Mouse (Mus musculus) lung, embryonic 15.5 days (tissue): ENCODE data around the gene Gsap. TPM values are rescaled to one million over a fixed set of nuclear protein-coding genes. Genes with fewer than 3 reads are reported as not detected.
"Not testable (repeated sequence)": the region's sequence is repeated elsewhere in the genome, so short reads cannot be mapped to it uniquely, and the experiment has no call there.

Experiments
- ATAC-seq: fragments of 200-750 bp; cut with Nextera tagmentation; 2 replicates; pipeline ENCODE4 v1.8.0; 2017; ENCODE audit warnings: moderate number of reproducible peaks, borderline replicate concordance; ENCODE audit not compliant: low FRiP score, low TSS enrichment; ENCODE audit errors: extremely low read depth
- H3K27ac ChIP-seq: fragments of 300-500 bp; sonication (generic); 2 replicates; pipeline ENCODE4 v1.5.1; 2015; ENCODE audit warnings: moderate library complexity, mild to moderate bottlenecking, inconsistent platforms
- H3K27me3 ChIP-seq: fragments of 300-500 bp; sonication (generic); 2 replicates; pipeline ENCODE4 v1.6.1; 2015; ENCODE audit warnings: inconsistent platforms
- H3K36me3 ChIP-seq: fragments of 300-500 bp; sonication (generic); 2 replicates; pipeline ENCODE4 v1.6.1; 2015; ENCODE audit warnings: inconsistent platforms
- H3K4me1 ChIP-seq: fragments of 300-500 bp; sonication (generic); 2 replicates; pipeline ENCODE4 v1.6.1; 2015; ENCODE audit warnings: inconsistent platforms
- H3K4me2 ChIP-seq: fragments of 300-500 bp; sonication (generic); 2 replicates; pipeline ENCODE4 v1.6.1; 2015; ENCODE audit warnings: inconsistent platforms, mild to moderate bottlenecking, moderate library complexity
- H3K4me3 ChIP-seq: fragments of 300-500 bp; sonication (generic); 2 replicates; pipeline ENCODE4 v1.5.1; 2015; ENCODE audit warnings: mild to moderate bottlenecking, inconsistent platforms
- H3K9ac ChIP-seq: fragments of 300-500 bp; sonication (generic); 2 replicates; pipeline ENCODE4 v1.6.1; 2015; ENCODE audit warnings: inconsistent platforms
- H3K9me3 ChIP-seq: fragments of 300-500 bp; sonication (generic); 2 replicates; pipeline ENCODE4 v1.6.1; 2016; ENCODE audit warnings: inconsistent platforms
- WGBS: fragments of 180-500 bp; shearing (Covaris S2); methylation state at CpG from one replicate; pipeline ENCODE4 v1.1.7; 2015; 5-methylcytosine and 5-hydroxymethylcytosine counted together
- polyA plus RNA-seq: library from polyadenylated mRNA; unstranded; fragments of >200 nt; fragmentation: Nextera tagmentation; extraction: Ambion mirVana; gene quantifications from 2 replicates; pipeline ENCODE4 v1.2.1, GENCODE M21; 2015

Gsap gene
- polyA plus RNA-seq, 1 experiment from 2014 or later, result 3.2 TPM

DNA sequence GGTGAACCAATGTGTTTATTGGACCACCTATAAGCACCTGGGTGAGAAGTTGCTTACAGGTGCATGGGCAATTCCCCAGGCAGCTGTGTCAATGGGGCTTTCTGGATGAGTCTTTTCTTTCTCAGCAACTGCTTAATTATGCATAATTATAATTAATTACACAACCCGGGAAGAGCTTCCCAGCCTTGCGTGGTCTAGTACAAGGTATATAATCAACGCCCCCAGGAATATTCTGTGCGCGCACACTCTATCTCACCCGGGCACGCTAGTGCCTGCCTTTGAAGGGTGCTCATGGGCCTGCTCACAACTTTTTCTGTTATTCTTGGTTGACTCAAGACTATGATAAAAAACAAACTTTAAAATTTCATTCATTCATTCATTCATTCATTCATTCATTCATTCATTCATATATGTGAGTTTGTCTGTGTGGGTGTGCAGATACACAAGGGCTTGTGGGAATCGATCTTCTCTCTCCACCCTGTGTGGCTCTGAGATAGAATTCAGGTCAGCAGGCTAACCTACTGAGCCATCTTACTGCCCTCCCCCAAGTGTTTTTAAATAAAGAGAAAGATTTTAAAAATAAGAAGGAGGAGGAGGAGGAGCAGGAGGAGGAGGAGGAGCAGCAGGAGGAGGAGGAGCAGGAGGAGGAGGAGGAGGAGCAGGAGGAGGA is 78.4 kb downstream of the Gsap start:
- 88% methylated on average over 8 of the region's 8 CpGs for WGBS
- Histone ChIP-seq H3K27me3 (no peaks in the 10 kb centered on the region), H3K4me2 (no peak overlapping the region), H3K4me1 (no peaks in the 10 kb centered on the region), H3K36me3 (no peaks in the 10 kb centered on the region), H3K27ac (no peak overlapping the region), H3K4me3 (no peak overlapping the region), H3K9me3 (no peaks in the 10 kb centered on the region), H3K9ac (no peak overlapping the region)
- ATAC-seq, result no peak

DNA sequence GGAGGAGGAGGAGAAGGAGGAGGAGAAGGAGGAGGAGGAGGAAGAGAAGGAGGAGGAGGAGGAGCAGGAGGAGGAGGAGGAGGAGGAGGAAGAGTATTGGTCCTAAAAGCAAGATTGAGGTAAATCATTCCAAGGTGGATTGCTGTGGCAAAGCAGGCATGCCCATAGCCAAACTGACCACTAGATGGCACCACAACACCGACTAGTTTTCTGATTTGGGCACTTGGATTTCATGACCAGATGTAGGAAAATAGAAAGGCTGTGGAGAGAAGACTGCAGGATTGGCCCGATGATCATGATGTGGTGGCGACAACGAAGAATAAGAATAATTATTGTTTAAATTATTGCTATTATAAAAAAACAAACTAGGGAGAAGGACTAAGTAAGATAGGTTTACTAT is 79.0 kb downstream of the Gsap start:
- H3K9me3 ChIP-seq, result no peaks in the 10 kb centered on the region
- H3K27ac ChIP-seq, result no peak overlapping the region
- no peak for ATAC-seq
- no peak overlapping the region for H3K9ac ChIP-seq
- no peaks in the 10 kb centered on the region for H3K36me3 ChIP-seq
- H3K4me3 ChIP-seq, result no peak overlapping the region
- no peak overlapping the region for H3K4me2 ChIP-seq
- 9% methylated on average over 4 of the region's 4 CpGs for WGBS
- H3K4me1 ChIP-seq, result no peaks in the 10 kb centered on the region
- no peaks in the 10 kb centered on the region for H3K27me3 ChIP-seq

DNA sequence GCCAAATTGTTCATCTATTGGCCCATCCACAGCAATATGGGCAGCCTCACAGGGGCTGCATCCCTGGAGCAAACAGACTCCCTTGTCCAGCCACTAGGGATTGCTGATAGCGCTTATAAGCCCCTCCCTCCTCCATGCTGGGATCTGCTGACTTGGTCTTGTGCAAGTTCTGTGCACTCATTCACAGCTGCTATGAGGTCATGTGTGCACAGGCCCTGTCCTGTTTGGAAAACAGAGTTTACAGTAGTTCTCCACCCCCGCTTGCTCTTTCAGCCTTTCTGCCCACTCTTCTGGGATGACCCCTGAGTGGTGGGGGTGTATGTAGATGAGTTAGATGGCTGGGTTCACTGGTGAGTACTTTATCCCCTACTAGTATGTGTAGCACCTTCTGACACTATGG is 81.0 kb downstream of the Gsap start:
- Histone ChIP-seq H3K4me1 (no peaks in the 10 kb centered on the region), H3K27ac (no peak overlapping the region), H3K27me3 (no peaks in the 10 kb centered on the region), H3K36me3 (no peaks in the 10 kb centered on the region), H3K9me3 (no peaks in the 10 kb centered on the region), H3K4me3 (no peak overlapping the region), H3K4me2 (no peak overlapping the region), H3K9ac (no peak overlapping the region)
- WGBS, result 81% methylated on average over 2 of the region's 2 CpGs
- ATAC-seq, result no peak

DNA sequence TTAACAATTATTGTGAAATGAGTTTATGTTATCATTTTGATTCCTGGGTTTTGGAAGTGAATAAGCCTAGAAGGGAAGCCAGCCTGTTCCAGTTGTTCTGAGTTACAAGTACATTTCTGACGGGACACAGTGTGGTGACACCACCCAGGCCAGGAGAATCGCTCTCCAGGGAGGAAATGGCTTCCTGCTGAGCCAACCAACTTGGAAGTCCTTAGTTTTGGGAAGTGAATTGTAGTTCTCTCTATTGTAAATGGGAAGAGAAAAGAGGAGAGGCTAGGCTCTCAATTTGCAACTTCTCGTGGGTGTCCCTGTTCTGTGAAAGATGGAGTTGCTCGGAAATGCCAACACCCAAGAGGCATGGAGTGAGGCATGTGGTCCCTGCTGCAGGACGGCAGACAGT is 83.4 kb downstream of the Gsap start:
- H3K36me3 ChIP-seq, result no peaks in the 10 kb centered on the region
- no peak overlapping the region for H3K4me2 ChIP-seq
- ATAC-seq, result no peak
- no peak overlapping the region for H3K9ac ChIP-seq
- H3K4me3 ChIP-seq, result no peak overlapping the region
- no peaks in the 10 kb centered on the region for H3K27me3 ChIP-seq
- no peaks in the 10 kb centered on the region for H3K9me3 ChIP-seq
- WGBS, result 69% methylated on average over 5 of the region's 5 CpGs
- no peak overlapping the region for H3K27ac ChIP-seq
- H3K4me1 ChIP-seq, result no peaks in the 10 kb centered on the region

DNA sequence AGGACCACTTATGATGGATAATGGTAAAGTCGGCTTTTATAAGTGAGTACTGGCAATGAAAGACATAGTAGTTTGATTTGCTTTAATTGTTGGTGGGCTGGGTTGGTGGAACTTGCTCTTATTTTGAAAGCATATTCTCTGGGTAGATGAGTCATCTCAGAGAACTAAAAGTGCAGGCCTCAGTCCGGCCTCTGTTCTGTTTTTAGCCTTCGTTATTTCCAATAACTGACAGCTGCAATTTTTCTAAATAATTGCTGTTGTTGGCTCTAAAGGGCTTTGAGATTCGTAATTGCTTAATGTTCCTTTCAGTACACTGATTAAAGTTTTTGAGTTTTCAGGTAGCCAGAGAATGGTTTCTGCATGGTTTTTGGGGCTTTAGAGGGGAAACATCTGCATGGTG is 84.7 kb downstream of the Gsap start:
- Histone ChIP-seq H3K9me3 (no peaks in the 10 kb centered on the region), H3K4me3 (no peak overlapping the region), H3K36me3 (no peaks in the 10 kb centered on the region), H3K9ac (no peak overlapping the region), H3K4me1 (no peaks in the 10 kb centered on the region), H3K4me2 (no peak overlapping the region), H3K27ac (no peak overlapping the region), H3K27me3 (no peaks in the 10 kb centered on the region)
- 73% methylated on average over 4 of the region's 4 CpGs for WGBS
- ATAC-seq, result no peak

DNA sequence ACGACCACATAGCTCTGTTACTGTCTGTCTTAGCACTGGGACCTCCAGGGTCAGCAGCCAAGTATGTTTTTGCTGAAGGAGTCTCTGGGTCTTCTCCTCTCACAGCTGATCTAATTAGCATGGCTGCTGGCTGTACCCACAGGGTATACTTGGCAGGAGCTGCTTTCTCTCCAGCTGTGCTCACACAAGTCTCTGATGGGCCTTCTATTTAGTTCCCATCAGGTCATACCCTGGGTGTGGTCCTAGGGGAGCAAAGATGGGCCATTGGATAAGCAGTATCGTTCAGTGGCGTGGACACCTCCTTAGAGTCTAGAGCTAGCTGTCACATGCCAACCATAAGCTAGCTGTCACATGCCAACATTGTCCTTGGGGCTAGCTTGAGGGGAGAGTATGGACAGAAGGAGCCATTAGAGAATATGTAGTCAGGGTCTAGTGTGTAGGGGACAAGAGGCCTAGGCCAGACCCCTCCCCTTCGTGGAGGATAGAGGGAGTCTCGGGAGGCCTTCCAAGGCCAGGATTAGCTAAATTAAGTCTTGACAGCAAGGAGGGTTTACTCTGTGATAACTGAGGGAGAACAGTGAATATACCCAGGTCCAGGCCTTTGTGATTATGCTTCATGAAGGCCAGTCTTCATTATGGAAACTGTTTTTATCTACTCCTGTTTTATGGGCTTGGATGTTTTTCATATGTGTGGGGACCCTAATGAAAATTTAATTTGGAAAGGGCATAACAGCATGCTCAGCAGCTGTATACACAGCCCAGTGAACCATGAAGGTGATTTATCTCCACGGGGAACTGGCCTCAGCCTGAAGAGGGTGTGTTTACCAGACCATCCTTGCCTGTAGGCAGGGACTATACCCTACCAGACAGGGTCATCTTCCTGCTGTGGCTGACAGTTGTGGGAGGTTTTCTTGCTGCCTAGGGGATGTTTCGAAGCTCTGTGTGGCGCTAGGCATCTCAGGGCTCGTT is 85.6 kb downstream of the Gsap start:
- Histone ChIP-seq H3K9me3 (no peaks in the 10 kb centered on the region), H3K36me3 (no peaks in the 10 kb centered on the region), H3K4me3 (no peak overlapping the region), H3K27me3 (no peaks in the 10 kb centered on the region), H3K4me1 (no peaks in the 10 kb centered on the region), H3K27ac (no peak overlapping the region), H3K4me2 (no peak overlapping the region), H3K9ac (no peak overlapping the region)
- ATAC-seq, result no peak; the same call in 1 of the 2 replicates
- WGBS, result 62% methylated on average over 9 of the region's 9 CpGs

DNA sequence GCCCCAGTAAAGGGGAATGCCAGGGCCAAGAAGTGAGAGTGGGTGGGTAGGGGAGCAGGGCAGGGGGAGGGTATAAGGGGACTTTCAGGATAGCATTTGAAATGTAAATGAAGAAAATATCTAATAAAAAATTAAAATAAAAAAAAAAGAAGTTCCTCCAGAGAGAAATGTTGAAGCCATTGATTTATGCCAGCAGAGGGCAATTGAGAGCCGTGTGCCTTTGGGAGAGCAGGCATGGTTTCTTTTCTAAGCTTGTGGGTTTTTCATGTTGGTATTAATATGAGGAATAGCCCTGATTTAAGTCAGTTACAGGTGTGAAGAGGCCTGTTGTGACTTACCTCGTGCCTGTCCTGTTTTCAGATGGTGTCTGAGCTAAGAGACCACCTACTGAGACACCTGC is 91.6 kb downstream of the Gsap start:
- H3K9me3 ChIP-seq, H3K4me3 ChIP-seq: not testable (repeated sequence)
- WGBS, result 42% methylated on average over 2 of the region's 2 CpGs

DNA sequence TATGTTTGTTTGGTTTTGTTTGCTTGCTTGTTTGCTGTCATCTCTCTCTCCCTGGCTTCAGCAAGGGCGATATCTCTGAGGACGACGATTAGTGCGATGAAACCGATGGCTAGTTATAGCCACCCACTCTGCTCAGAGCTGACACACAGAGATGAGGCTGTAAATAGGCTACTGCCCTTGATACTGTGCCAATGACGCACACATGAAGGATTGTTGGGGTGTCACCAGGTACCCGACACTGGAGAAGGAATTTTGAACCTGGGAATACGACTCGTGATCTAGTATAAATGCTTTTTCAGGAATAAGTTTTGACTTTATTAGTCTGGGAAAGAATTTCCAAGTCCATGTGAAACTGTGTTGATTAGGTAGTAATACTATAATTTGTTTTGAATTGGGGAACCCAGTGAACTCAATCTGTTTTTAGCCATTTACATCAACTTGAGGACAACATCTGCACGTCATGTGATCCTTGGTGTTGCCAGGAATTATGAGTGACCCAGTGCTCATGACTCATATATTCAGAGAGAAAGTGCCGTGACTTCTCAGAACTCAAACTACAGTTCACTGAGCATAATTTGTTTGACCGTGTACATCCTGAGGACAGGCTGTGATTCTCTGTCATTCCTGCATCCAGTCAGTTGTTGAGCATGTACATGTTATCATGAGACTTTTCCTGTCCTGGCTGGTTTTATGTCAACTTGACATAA is 97.5 kb downstream of the Gsap start:
- Histone ChIP-seq H3K27ac (no peak overlapping the region), H3K4me1 (no peaks in the 10 kb centered on the region), H3K36me3 (no peaks in the 10 kb centered on the region), H3K27me3 (no peaks in the 10 kb centered on the region), H3K4me2 (no peak overlapping the region), H3K4me3 (no peak overlapping the region), H3K9ac (no peak overlapping the region), H3K9me3 (no peaks in the 10 kb centered on the region)
- WGBS, result 84% methylated on average over 12 of the region's 12 CpGs
- ATAC-seq, result no peak

More for the DNA sequence above, 91.6 kb downstream of the Gsap start:
- H3K27ac ChIP-seq, ATAC-seq, H3K4me1 ChIP-seq, H3K27me3 ChIP-seq, H3K36me3 ChIP-seq, H3K4me2 ChIP-seq, H3K9ac ChIP-seq: not testable (repeated sequence)

DNA sequence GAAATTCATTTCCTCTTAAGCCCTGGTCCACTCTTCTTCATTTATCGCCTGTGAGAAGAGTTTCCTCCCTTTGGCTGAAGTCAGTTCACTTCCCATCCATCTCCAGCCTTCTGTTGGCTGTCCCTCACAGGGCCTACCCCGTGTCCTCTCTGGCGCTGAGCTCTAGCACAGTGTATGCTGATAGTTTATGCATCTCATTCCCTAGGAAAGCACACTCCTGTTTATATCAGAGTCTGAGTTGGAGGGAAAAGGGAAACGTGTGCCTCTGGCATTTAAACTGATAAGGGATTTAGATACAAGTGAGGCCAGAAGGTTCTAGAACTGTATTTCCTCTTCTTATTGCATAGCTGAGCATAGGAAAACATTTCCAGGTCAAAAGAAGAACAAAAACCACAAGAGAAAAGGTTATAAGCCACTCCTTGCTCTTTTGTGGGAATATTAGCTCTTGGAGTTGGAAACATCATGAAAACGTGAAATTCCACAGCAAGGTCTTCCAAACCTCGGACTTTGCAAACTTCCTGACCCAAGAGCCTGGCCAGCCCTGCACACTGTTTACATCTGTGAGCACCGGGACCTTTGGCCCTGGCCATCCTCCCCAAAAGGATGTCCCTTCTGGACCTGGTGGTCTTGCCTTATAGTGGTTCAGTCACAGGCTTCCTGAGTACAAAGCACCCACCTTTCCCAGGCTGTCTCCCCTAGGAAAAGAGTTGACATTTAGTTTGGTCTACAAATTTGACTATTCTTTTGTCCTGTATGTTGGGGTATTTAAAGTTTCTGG is 102.8 kb downstream of the Gsap start:
- WGBS, result 51% methylated on average over 7 of the region's 7 CpGs
- Histone ChIP-seq H3K27ac (peak overlapping the region; percentile 29; the same call in 1 of the 2 replicates), H3K9ac (no peak overlapping the region), H3K27me3 (no peaks in the 10 kb centered on the region), H3K4me1 (no peaks in the 10 kb centered on the region), H3K4me2 (no peak overlapping the region), H3K9me3 (no peaks in the 10 kb centered on the region), H3K36me3 (no peaks in the 10 kb centered on the region), H3K4me3 (no peak overlapping the region)
- no peak for ATAC-seq

DNA sequence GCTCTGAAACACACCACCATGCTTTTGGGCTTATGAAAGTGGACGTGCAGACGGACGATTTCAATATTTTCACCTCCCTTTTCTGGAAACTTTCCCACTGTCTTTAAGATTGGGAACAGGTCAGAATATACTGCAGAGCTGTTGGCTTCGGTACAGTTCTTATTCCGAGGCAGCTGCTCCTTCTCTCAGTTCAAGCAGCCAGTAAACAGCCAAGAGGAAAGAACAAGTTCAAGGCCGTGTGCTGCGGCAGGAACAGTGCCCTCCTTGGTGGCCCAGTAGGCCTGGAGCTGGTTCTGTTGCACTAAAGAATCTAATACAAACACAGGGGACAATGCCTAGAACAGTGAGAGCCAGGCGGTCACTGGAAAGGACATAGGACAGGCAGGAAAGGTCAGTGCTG is 104.5 kb downstream of the Gsap start:
- WGBS, result 58% methylated on average over 8 of the region's 8 CpGs
- H3K9me3 ChIP-seq, result no peaks in the 10 kb centered on the region
- H3K4me1 ChIP-seq, result no peaks in the 10 kb centered on the region
- H3K27ac ChIP-seq, result no peak overlapping the region; the same call in 1 of the 2 replicates
- H3K9ac ChIP-seq, result no peak overlapping the region
- no peak overlapping the region for H3K4me2 ChIP-seq
- H3K27me3 ChIP-seq, result no peaks in the 10 kb centered on the region
- H3K36me3 ChIP-seq, result no peaks in the 10 kb centered on the region
- no peak; the same call in 1 of the 2 replicates for ATAC-seq
- no peak overlapping the region for H3K4me3 ChIP-seq

DNA sequence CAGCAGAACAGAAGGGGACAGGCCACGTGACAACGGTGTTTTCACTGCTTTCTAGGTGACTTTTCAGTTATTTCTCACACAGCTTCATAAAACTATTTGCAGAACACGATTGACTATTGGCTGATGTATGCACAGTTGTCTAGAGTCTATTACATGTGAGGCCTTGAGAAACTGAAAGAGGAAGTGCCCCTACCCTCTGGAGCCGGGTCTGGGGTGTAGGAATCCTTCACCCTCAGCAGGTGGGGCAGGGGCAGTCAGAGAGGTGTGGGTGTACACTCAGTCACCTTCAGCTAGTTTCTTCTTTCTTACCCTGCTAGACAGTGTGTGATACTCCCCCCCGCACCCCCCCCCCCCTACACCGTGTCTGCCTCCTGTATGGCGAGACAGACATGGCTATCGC is 109.6 kb downstream of the Gsap start:
- no peak overlapping the region for H3K9ac ChIP-seq
- H3K4me2 ChIP-seq, result no peak overlapping the region
- H3K9me3 ChIP-seq, result no peaks in the 10 kb centered on the region
- no peak for ATAC-seq
- H3K27me3 ChIP-seq, result no peaks in the 10 kb centered on the region
- WGBS, result 77% methylated on average over 8 of the region's 8 CpGs
- no peak overlapping the region for H3K4me3 ChIP-seq
- H3K36me3 ChIP-seq, result no peaks in the 10 kb centered on the region
- H3K27ac ChIP-seq, result no peak overlapping the region
- no peaks in the 10 kb centered on the region for H3K4me1 ChIP-seq
